Mouse (Mus musculus) embryo, embryonic 10.5 days (tissue): ENCODE measurements around the gene Slc17a7.
"Not testable (repeated sequence)": the region's sequence is repeated elsewhere in the genome, so short reads cannot be mapped to it uniquely, and the experiment has no call there.

Source experiments
- DNase-seq: peaks from one replicate; pipeline ENCODE4 v3.0.0-alpha.2; 2015; ENCODE audit warnings: low spot score

Gene Slc17a7

DNA sequence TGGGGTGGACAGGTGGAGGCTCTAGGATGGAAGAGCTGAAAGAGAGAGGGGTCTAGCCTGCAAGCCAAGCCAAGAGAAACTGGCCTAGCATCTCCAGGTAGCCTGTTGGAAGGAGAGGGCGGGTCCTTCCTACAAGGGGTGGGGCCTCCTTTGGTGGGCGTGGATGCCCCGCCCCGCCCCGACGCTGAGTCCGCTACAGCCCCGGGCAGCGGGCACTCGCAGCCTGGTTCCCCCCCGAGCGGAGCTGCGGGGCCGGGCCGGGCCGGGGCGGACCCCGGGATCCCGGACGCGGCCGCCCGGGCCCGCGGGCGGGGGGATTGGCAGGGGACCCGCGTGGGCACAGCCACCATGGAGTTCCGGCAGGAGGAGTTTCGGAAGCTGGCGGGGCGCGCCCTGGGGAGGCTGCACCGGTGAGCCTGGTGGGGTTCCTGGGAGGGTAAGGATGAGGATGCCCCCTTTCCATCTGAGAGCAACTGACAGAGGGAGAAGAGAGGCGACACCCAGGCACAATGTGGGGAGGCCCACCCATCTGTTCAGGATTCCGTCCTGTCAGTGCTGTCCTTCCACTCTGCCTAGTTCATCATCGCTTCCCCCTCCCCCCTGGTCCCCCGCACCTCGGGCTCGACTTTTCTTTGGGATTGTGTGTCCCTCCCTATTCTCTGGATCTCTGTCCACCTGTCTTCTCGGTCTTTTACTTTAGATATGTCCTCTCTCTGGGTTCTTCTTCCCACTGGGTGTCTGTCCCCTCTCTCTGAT is at the start of gene Slc17a7:
Gene Slc17a7 (plus strand): TSS at position 215 of the 756 bp plus-strand sequence.
- DNase-seq: peak; percentile 59

DNA sequence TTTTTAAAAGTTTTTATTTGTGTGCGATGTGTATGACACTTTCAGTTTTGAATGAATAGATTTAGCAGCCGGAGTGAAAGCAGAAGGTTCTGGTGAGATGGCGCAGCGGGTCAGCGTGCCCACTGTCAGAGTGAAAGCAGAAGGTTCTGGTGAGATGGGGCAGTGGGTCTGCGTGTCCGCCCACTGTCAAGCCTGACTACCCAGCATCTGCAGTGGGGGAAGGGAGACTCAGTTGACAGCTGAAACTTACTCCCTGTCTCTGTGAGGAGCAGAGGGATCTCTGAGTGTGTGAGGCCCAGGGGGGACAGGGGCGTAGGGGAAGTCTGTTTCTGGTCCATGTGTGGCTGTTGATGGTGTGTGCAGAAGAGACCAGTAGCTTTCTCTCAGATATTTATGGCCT is 46.2 kb upstream of the Slc17a7 start:
- no peak for DNase-seq

DNA sequence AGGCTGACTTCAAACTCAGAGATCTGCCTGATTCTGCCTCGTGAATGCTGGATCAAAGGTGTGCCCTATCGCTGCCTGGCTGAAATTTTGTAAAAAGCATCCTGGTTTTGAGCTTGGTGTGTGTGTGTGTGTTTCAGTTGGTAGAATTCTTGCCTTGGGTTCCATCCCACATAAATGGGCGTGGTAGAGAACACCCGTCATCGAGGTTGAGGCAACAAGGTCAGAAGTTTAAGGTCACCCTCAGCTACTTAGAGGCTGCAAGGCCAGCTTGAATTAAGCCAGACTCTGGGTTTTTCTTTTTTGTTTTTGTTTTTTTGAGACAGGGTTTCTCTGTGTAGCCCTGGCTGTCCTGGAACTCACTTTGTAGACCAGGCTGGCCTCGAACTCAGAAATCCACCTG is 45.4 kb upstream of the Slc17a7 start:
- DNase-seq: no peak

DNA sequence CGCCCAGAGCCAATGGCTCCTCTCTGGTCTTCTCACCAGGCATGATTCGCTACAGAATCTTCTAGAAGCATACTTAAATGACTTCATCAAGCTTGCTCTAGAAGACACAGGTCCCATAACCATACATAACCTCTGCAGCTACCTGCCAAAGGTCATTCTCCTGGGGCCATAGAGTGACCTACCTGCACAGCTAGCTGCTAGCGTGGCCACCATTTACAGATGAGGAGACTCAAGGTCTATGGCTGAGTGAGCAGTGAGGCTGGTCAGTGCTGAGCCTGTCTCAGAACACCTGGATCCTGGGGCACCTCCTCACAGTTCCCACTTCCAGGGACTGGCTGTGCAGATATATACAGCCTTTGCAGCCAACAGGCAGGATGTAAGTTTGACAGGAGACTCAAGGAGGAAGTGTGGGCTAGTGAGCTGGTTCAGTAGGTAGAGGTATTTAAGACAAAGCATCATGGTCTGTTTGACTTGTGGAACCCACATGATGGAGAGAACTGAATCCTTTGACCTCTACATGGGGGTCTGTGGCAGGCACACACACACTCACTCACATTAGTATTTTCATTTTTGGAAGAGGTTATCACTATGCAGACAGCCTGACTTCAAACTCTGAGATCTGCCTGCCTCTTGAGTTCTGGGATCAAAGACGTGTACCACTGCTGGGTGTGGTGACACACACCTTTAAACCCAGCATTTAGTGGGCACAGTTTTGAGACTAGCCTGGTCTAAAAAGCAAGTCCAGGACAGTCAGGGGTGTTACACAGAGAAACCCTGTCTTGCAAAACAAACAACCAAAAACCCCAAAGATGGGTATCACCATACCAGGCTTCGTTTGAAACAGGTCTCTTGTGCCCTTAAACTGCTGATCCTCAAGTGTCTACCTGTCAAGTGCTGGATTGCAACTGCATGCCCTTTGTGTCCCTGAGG is 43.7 kb upstream of the Slc17a7 start:
- DNase-seq: no peak

DNA sequence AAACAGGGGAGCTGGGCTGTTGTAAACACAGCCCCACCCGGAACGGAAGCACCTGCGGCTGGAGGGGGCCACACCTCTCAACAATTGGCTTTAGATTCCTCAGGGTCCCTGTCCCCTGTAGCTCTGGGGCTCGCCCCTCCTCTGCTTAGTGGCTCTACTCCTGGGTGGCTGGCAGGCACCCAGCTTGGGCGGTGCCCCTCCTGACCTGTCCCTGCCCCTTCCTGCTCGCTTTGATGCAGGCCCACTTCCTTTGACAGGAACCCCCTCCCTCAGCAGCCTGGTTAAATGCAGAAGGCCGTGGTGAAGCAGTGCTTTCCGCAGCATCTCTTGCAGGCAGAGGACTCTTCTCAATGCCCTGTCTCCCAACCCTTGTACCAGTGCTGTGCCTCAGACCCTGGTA is 42.3 kb upstream of the Slc17a7 start:
- DNase-seq: no peak

DNA sequence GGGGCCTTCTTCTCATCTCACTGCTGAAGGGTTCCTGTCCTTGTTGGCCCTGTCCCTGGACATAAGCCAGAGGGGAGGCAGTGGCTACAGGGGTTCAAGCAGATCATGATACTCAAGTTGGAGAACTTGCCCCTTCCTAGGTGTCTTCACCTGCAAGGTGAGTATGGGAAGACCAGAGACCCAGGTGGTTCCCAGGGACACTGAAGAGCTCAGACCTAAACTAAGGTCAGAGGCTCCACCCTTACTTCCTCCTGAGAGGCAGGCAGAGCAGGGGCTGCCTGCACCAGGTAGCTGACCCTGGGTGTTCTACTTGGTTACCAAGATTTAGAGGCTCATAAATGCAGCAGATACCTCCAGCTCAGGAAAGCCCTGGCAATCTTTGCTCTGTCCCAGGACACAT is 41.8 kb upstream of the Slc17a7 start:
- DNase-seq: no peak

DNA sequence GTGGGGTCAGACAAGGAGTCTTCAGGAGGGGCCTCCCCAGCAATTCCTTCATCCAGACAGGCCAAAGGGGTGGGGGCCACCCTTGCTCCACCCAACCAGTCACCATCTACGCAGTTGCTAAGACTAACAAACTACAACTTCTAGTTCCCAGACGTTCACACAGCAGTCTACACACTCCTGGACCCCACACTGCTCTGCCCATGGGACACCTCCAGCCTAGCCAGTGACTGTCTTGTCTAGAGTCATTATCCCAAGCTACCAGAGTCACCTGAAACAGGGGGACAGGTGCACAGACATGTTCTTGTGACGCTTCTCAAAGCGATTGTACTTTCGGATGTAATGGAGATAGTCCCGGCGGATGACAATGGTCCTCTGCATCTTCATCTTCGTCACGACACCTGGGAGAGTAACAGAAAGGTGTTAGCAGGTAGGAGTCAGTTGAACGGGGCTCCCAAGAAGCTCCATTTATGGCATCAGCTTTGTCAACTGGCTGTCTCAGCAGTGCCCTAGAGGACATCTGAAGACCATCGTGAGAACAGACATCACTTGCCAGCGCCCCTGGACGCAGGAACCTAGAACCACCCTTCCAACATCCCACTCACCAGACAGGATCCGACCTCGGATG is 41.1 kb upstream of the Slc17a7 start:
- DNase-seq: no peak

DNA sequence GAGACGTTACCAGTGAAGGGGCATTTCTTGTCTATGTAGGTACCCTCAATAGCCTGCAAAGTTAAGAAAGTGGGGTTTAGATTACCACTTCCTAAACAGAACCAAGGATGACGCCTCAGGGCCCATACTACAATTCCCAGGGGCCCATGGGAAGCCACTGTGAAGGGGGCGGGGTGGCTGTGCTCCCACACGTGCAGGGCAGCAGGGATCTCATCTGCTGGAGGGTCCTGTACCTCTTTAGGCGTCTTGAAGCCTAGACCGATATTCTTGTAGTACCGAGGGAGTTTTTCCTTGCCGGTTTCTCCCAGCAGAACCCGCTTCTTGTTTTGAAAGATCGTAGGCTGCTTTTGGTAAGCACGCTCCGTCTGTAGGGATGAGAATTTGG is 40.6 kb upstream of the Slc17a7 start:
- DNase-seq: no peak

DNA sequence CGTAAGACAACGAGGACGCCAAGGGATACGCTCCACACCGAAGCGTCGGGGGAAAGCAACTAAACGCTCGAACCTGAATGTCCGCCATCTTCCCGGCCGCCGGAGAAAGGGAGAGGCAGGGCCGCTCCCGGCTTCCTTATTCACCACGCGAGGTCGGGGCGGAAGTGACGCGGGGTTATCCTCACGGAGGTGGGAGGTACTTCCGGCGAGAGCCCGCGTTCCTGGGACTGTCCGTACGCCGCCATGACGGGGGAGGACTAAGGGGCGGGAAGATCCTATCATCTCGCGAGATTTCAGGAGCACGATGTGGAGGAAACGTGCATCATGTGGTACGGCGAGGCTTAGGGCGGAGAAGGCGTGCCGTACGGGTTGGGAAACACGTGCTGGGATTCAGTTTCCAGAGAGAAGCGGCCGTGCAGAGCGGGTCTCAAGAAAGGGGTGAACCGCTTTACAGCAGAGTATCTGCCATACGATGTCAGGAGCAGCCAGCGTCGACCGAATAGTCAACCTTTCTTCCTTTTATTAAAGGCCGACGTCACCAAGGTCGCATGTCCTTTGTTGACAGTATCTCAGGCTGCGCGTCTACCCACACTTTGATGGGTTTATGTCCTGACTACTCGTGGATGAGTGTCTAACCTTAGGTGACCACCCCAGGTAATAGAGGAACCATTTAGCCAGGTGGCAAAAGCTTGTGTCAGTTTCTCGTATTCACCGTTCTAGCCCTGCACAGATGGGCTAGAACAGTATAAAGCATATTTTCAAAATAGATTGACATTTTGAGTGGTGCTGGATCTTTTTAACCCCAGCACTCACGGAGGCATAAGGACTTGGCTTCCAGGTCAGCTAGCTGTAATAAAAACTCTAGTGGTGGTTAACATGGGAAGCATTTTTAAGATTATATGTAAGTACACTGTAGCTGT is 39.3 kb upstream of the Slc17a7 start, which contains the start of gene Rps11:
Gene Rps11 (minus strand): TSS at position 216 of the 920 bp plus-strand sequence.
- peak; percentile 100 for DNase-seq

DNA sequence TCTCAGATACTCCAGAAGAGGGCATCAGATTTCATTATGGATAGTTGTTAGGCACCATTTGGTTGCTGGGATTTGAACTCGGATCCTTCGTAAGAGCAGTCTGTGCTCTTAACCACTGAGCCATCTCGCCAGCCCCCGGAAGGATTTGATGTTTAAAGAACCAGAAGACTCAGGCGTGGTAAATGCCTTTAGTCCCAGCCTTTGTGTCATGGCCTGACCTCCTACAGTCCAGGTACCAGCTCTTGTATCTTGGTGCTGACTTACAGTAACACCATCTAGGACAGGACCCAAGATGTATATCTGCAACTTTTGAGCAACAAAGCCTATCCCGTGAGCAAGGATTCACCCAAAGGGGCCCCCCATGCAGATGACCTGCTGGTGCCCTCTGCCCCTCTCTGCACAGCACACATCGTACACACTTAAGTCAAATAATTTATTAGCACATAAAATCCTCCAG is 38.6 kb upstream of the Slc17a7 start:
- DNase-seq: peak; percentile 85

DNA sequence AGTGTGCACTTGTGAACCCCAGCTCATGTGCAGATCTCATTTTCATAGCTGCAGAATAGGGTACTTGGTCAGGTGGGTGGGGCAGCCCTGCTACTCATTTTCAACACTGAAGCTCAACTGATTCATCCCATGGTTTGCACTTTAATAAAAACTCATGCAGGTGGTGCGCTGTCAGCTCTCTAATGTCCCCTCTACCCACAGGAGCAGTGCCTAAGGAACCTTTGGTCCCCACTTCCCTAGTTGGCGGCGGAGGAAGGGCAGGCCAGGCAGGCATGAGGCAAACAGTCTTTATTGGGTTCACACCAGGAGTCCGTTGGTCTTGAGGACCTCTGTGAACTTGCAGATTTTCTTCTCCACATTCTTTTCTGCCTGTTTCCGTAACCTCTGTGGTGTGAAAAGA is 38.1 kb upstream of the Slc17a7 start:
- DNase-seq: not testable (repeated sequence)

DNA sequence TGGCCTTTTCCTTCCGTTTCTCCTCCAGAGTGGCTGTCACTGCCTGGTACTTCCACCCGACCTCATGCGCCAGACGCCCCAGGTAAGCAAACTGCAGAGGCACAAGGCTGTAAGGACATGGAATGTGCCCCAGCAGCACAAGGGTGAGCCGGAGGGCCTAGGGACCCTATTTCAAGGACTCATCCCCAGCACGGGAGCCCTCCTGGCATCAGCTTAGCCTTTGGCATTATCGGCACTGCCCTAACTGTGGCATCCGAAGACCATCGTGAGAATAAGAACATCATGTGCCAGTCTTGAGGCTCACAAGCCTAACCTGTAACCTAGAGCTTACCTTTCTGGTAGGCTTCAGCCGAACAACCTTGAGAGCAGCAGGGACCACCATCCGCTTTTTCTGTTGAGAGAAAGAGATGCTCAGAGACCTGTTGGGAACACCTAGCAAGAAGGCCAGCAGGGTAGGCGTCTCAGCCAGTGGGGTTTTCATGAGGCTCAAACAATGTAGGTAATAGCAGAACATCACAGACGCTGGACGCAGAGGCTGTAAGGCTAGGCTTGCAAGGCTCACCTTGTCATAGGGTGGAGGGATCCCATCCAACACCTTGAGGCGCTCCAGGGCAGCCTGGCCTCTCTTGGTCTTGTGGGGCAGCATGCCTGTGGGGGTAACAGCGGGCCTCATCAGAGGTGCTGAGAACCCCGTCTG is 37.5 kb upstream of the Slc17a7 start:
- no peak for DNase-seq

DNA sequence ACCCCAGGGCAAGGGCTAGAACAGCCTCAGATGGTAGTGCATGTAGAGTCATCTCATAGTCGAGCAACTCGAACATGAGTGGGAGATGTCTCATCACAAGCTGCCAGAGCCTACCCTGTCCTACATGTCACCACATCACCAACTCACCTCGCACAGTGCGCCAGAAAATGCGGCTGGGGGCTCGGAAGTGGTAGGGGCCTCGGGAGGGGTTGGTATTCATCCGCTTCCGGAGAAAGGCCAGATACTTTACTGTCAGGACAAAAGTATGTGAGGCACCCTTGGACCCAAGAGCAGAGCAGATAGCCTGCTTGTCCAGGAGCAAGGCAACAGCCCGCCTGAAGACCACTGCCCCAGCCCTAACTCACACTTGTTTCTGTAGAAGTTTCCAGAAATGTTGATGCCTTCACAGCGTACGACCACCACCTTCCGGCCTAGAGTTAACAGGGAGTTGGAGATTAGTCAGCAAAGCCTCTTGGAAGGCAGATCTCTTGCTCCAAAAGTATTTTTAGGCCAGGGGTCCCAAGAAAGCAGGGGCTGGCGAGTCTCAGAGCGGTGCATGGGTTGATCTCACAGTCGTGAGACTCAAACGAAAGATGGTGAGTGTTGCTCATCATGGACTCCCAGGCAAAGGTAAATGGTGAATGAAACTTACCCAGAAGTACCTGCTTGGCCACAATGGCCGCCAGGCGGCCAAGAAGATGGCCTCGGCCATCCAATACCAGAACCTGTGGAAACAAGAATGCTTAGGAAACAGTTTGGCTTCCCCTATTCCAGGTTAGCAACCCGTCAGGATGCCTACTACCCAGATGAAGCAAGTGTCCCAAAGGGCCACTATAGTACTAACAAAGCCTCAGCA is 36.7 kb upstream of the Slc17a7 start:
- no peak for DNase-seq

DNA sequence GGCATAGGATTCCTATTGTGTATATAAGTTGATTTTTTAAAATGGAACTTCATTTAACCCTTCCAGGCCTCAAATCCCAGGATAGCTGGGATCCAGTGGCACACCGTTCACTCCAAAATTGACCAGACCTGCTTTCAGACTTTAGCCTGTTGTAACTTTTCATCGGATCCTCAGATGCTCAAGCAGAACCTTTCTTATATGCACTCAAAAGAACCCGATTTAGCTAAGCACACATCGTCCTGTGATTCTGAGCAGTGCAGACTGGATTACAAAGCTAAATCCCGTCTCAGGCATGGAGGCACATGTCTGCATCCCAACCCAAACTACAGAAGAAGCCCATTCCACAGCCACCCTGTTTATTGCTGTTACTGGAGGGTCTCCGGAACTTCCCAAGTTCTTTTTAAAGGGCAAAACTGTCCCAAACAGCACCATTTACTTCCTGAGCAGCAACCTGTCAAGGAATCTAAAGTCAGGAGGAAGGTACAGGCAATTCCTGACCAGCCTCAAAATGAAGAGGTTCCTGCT is 36.0 kb upstream of the Slc17a7 start:
- DNase-seq: no peak

DNA sequence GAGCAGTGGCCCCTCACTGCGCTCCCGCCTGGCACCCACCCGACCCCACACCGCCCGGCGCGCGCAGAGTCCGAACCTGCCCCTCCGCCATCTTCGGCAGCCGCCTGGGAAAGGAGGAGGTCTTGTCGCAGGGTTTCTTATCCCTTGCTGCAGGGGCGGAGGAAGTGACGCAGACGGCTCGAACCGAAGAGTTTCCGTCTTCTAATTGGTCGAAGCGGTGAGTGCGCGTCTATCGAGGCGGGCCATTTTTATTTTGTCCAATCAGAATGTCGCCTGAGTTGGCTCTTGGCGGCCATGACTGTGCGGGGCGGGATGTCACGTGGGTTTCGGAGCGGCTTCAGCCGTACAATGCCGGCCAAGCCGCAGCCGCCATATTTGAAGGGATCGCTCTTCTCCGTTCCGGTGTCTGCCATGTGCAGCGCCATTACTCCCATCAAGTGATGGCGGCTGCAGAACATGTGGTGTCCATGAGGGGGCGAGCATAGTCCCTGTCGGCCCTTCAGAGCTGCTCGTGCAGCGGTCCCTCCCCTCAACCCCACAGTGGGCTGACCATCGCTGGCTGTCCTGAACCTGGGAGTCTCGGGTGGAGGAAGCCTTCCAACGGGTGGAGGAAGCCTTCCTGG is 35.0 kb upstream of the Slc17a7 start, which contains the start of gene Rpl13a:
Gene Rpl13a (minus strand): TSS at position 138 of the 623 bp plus-strand sequence.
- DNase-seq: peak; percentile 100

DNA sequence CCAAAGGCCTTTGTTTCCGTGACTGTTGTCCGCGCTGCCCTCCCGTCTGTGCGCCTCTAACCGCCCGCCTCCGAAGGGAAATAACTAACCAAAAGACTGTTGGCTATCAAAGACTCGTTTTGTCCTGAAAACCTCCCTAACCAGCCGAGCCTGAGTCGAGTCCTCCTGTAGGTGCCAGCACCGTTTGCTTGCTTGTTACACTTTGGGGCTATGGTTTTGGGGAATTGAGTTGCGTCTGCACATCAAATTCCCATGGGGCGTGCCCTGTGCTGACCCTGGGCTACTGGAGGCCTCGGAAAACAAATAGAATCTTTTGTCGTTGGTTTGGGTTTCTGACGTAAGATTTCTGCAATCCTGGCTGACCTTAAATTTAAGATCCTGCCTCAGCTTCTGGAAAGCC is 34.4 kb upstream of the Slc17a7 start:
- peak; percentile 81 for DNase-seq

DNA sequence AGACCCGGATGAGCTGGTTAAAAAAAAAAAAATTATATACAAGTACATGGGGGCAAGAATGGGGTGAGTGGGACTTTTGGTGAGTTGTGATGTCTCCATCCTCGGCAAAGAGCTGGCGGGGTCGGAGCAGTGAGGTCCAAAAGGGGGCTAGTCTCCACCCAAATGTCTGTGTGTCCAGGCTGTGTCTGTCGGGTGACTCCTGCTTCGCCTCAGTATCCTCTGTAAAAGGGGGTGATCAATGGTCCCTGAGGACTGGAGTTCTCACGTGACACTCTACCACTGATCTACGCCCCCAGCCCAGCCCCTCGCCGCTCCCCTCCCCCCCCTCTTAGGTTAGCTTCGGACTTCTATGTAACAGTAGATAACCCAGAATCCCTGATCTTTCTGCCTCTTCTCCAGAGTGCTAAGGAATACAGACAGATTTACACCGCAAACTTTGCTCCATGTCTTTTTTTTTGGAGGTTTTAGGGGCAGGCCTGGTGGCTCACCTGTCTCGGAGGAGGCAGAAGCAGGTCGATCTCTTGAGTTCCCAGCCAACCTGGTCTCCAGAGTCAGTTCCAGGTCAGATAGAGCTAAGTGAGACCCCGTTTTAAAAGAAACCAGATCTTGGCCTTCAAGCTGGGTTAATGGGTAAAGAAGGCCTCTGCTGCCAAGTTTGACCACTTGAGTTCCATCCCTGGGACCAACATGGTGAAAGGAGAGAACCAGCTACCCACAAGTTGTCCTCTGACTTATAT is 33.8 kb upstream of the Slc17a7 start:
- DNase-seq: peak; percentile 34

DNA sequence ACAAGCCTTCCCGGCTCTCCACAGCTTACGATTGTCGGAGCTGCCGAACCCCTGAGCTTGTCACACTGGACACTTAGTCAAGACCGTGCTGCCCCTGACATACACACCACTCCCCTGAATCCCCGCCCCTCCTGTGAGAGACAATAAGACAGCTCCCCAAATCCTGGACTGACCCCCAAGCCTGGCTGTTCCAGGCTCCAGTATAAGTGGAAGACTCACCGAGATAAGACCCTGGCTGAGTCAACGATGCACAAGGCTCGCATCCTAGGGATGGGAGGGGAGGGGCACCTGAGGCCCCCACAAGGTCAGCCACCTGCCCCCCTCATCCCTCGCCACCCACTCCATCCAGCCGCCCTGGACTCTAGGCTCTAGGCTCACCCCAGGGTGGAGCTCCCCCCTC is 31.9 kb upstream of the Slc17a7 start:
- DNase-seq: no peak
